Mouse (Mus musculus) heart, embryonic 16.5 days (tissue): ENCODE measurements around the gene Fads6. TPM values are rescaled to one million over a fixed set of nuclear protein-coding genes. Genes with fewer than 3 reads are reported as not detected.
A peak's percentile ranks its signal among the peaks of the same experiment; 100 is the strongest.

Source experiments
- ATAC-seq: fragments of 200-750 bp; cut with Nextera tagmentation; replicated peaks from 2 replicates; pipeline ENCODE4 v1.8.0; 2017; ENCODE audit warnings: moderate number of reproducible peaks; ENCODE audit not compliant: insufficient read depth, low FRiP score; ENCODE audit errors: extremely low read depth
- H3K27ac ChIP-seq: fragments of 300-500 bp; sonication (generic); 2 replicates; pipeline ENCODE4 v1.5.1; 2014; ENCODE audit warnings: mild to moderate bottlenecking, low read length, control low read depth, moderate library complexity
- H3K27me3 ChIP-seq: fragments of 300-500 bp; sonication (generic); 2 replicates; pipeline ENCODE4 v1.6.1; 2014; ENCODE audit warnings: low read length, mixed read lengths; ENCODE audit not compliant: control insufficient read depth, insufficient read depth
- H3K36me3 ChIP-seq: fragments of 300-500 bp; sonication (generic); 2 replicates; pipeline ENCODE4 v1.6.1; 2014; ENCODE audit not compliant: control insufficient read depth, insufficient read depth
- H3K4me1 ChIP-seq: fragments of 300-500 bp; sonication (generic); 2 replicates; pipeline ENCODE4 v1.6.1; 2014; ENCODE audit warnings: low read length, mixed read lengths; ENCODE audit not compliant: control insufficient read depth, insufficient read depth
- H3K4me2 ChIP-seq: fragments of 300-500 bp; sonication (generic); 2 replicates; pipeline ENCODE4 v1.6.1; 2014; ENCODE audit warnings: low read depth, mild to moderate bottlenecking, control low read depth, low read length
- H3K4me3 ChIP-seq: fragments of 300-500 bp; sonication (generic); 2 replicates; pipeline ENCODE4 v1.5.1; 2014; ENCODE audit warnings: mild to moderate bottlenecking, control low read depth, low read length
- H3K9ac ChIP-seq: fragments of 300-500 bp; sonication (generic); 2 replicates; pipeline ENCODE4 v1.6.1; 2014; ENCODE audit warnings: low read length, control low read depth
- H3K9me3 ChIP-seq: fragments of 300-500 bp; sonication (generic); replicated peaks from 2 replicates; pipeline ENCODE4 v1.6.1; 2016; ENCODE audit warnings: low read length; ENCODE audit not compliant: control insufficient read depth
- WGBS: fragments of 180-500 bp; shearing (Covaris S2); extraction: QIAGEN DNeasy Blood & Tissue Kit; methylation state at CpG from one replicate; pipeline ENCODE4 v1.1.7; 2014; 5-methylcytosine and 5-hydroxymethylcytosine counted together
- polyA plus RNA-seq: library from polyadenylated mRNA; unstranded; fragments of >200 nt; fragmentation: Nextera tagmentation; extraction: Ambion mirVana; gene quantifications from 2 replicates; pipeline ENCODE4 v1.2.1, GENCODE M21; 2015

The Fads6 gene
- polyA plus RNA-seq, 1 experiment from 2014 or later: 0.74 TPM

- Histone ChIP-seq H3K4me2 (no peak overlapping the region), H3K4me3 (no peak overlapping the region), H3K9me3 (no peaks in the 10 kb centered on the region), H3K27ac (no peak overlapping the region), H3K4me1 (peaks cover 5% of the 10 kb centered on the region; the same call in 1 of the 2 replicates), H3K9ac (no peak overlapping the region), H3K36me3 (no peaks in the 10 kb centered on the region), H3K27me3 (peaks cover 14% of the 10 kb centered on the region)
- WGBS: 85% methylated on average over 3 of the region's 3 CpGs
- ATAC-seq: no peak
Measured at GRCm38 (mm10) chr11:115242746-115243145, 54.7 kb downstream of the Fads6 start.

GRCm38 (mm10) chr11:115241402-115241801 is 56.1 kb downstream of the Fads6 start:
- H3K36me3 ChIP-seq: no peaks in the 10 kb centered on the region

GRCm38 (mm10) chr11:115236570-115236969 is 60.9 kb downstream of the Fads6 start:
- WGBS: 26% methylated on average over 5 of the region's 5 CpGs
- H3K27me3 ChIP-seq: 0 out of 2 replicates have a peak, but pooled peaks cover 2% of the 10 kb centered on the region
- no peak overlapping the region for H3K4me3 ChIP-seq

More at GRCm38 (mm10) chr11:115241402-115241801, 56.1 kb downstream of the Fads6 start:
- Histone ChIP-seq H3K27ac (no peak overlapping the region), H3K4me2 (no peak overlapping the region), H3K9ac (no peak overlapping the region), H3K27me3 (0 out of 2 replicates have a peak, but pooled peaks cover under 1% of the 10 kb centered on the region), H3K4me1 (peaks cover 3% of the 10 kb centered on the region; the same call in 1 of the 2 replicates), H3K9me3 (no peaks in the 10 kb centered on the region), H3K4me3 (no peak overlapping the region)
- no peak for ATAC-seq
- WGBS: 84% methylated on average over 11 of the region's 11 CpGs

GRCm38 (mm10) chr11:115234320-115235044 is 63.0 kb downstream of the Fads6 start:
- Histone ChIP-seq H3K9ac (no peak overlapping the region), H3K27ac (no peak overlapping the region), H3K4me3 (no peak overlapping the region), H3K4me1 (peaks cover 16% of the 10 kb centered on the region), H3K4me2 (no peak overlapping the region), H3K27me3 (0 out of 2 replicates have a peak, but pooled peaks cover 2% of the 10 kb centered on the region), H3K9me3 (no peaks in the 10 kb centered on the region), H3K36me3 (no peaks in the 10 kb centered on the region)
- 56% methylated on average over 15 of the region's 15 CpGs for WGBS
- ATAC-seq: no peak

More at GRCm38 (mm10) chr11:115236570-115236969, 60.9 kb downstream of the Fads6 start:
- H3K36me3 ChIP-seq: no peaks in the 10 kb centered on the region
- H3K4me2 ChIP-seq: no peak overlapping the region
- no peak overlapping the region for H3K9ac ChIP-seq
- H3K4me1 ChIP-seq: peaks cover 10% of the 10 kb centered on the region
- no peaks in the 10 kb centered on the region for H3K9me3 ChIP-seq
- no peak for ATAC-seq
- H3K27ac ChIP-seq: no peak overlapping the region

- no peaks in the 10 kb centered on the region for H3K36me3 ChIP-seq
- H3K9ac ChIP-seq: no peak overlapping the region
- 74% methylated on average over 20 of the region's 20 CpGs for WGBS
- no peak overlapping the region for H3K4me3 ChIP-seq
- no peak for ATAC-seq
- no peaks in the 10 kb centered on the region for H3K9me3 ChIP-seq
- H3K27ac ChIP-seq: no peak overlapping the region
- no peak overlapping the region for H3K4me2 ChIP-seq
- H3K4me1 ChIP-seq: peaks cover 23% of the 10 kb centered on the region
- 0 out of 2 replicates have a peak, but pooled peaks cover 2% of the 10 kb centered on the region for H3K27me3 ChIP-seq
Measured at GRCm38 (mm10) chr11:115233526-115234290, 63.8 kb downstream of the Fads6 start.

GRCm38 (mm10) chr11:115232889-115233288 is 64.6 kb downstream of the Fads6 start:
- Histone ChIP-seq H3K27ac (no peak overlapping the region), H3K9ac (no peak overlapping the region)

GRCm38 (mm10) chr11:115231924-115232323 is 65.5 kb downstream of the Fads6 start:
- peak overlapping the region; percentile 69 for H3K27ac ChIP-seq
- H3K9ac ChIP-seq: 0 out of 2 replicates have a peak overlapping the region, but pooled peaks have one; percentile 22
- H3K36me3 ChIP-seq: no peaks in the 10 kb centered on the region
- H3K27me3 ChIP-seq: 0 out of 2 replicates have a peak, but pooled peaks cover 2% of the 10 kb centered on the region
- WGBS: 71% methylated on average over 9 of the region's 9 CpGs
- no peak overlapping the region for H3K4me2 ChIP-seq
- no peak for ATAC-seq
- H3K4me3 ChIP-seq: no peak overlapping the region
- peaks cover 34% of the 10 kb centered on the region for H3K4me1 ChIP-seq
- no peaks in the 10 kb centered on the region for H3K9me3 ChIP-seq

More at GRCm38 (mm10) chr11:115232889-115233288, 64.6 kb downstream of the Fads6 start:
- peaks cover 28% of the 10 kb centered on the region for H3K4me1 ChIP-seq
- no peak overlapping the region for H3K4me3 ChIP-seq
- H3K4me2 ChIP-seq: no peak overlapping the region
- no peak for ATAC-seq
- H3K9me3 ChIP-seq: no peaks in the 10 kb centered on the region
- H3K36me3 ChIP-seq: no peaks in the 10 kb centered on the region
- 87% methylated on average over 5 of the region's 5 CpGs for WGBS
- H3K27me3 ChIP-seq: 0 out of 2 replicates have a peak, but pooled peaks cover 2% of the 10 kb centered on the region

GRCm38 (mm10) chr11:115231168-115231915 is 66.1 kb downstream of the Fads6 start:
- H3K4me1 ChIP-seq: peaks cover 37% of the 10 kb centered on the region
- H3K4me2 ChIP-seq: no peak overlapping the region; the same call in 1 of the 2 replicates
- WGBS: 62% methylated on average over 14 of the region's 14 CpGs
- 0 out of 2 replicates have a peak, but pooled peaks cover 2% of the 10 kb centered on the region for H3K27me3 ChIP-seq
- no peak overlapping the region for H3K4me3 ChIP-seq
- H3K27ac ChIP-seq: peak overlapping the region; percentile 74
- no peak; the same call in 1 of the 2 replicates for ATAC-seq
- H3K9ac ChIP-seq: 0 out of 2 replicates have a peak overlapping the region, but pooled peaks have one; percentile 22
- no peaks in the 10 kb centered on the region for H3K9me3 ChIP-seq
- no peaks in the 10 kb centered on the region for H3K36me3 ChIP-seq
